Mouse (Mus musculus): ENCODE measurements at regions not wholly inside any gene's neighbourhood (a gene's known extent, or its start where the extent isn't known, plus 50 kb on each side); places are given as distances from the start of the nearest gene placed in this dataset.

GRCm38 (mm10) chr12:47129821-47130220 is 311.1 kb upstream of the Nova1 start:
- no peak for TF ChIP-seq CTCF (conservative IDR thresholded peaks at IDR 0.05; ENCODE audit: insufficient read depth, insufficient read length, low read depth, low read length)
- TF ChIP-seq POLR2A (IDR thresholded peaks at IDR 0.05; ENCODE audit: low read depth, low read length), result no peak
